Mouse (Mus musculus): Measurements from ENCODE around the gene Slc25a44. TPM values are rescaled to one million over a fixed set of nuclear protein-coding genes. Genes with fewer than 3 reads are reported as not detected.
"Not testable (repeated sequence)": the region's sequence is repeated elsewhere in the genome, so short reads cannot be mapped to it uniquely, and the experiment has no call there.

Slc25a44 gene
- total RNA-seq, 2 experiments from 2014 or later: 68.6 to 69.1 TPM

GRCm38 (mm10) chr3:88410645-88411031 is 14.3 kb downstream of the Slc25a44 start:
- DNase-seq: no peak

GRCm38 (mm10) chr3:88409741-88410644 is 14.9 kb downstream of the Slc25a44 start, which contains the start of gene Pmf1:
Pmf1 (minus strand) TSS chr3:88410331.
- DNase-seq: peak; percentile 88

- no peak for DNase-seq
Observed at GRCm38 (mm10) chr3:88408953-88409352, 16.0 kb downstream of the Slc25a44 start.

- no peak for DNase-seq
Observed at GRCm38 (mm10) chr3:88407529-88407928, 17.4 kb downstream of the Slc25a44 start.

GRCm38 (mm10) chr3:88407090-88407489 is 17.8 kb downstream of the Slc25a44 start:
- peak; percentile 48 to 53 for DNase-seq

- no peak for DNase-seq
Observed at GRCm38 (mm10) chr3:88403522-88404230, 21.3 kb downstream of the Slc25a44 start.

GRCm38 (mm10) chr3:88398666-88399065 is 26.3 kb downstream of the Slc25a44 start:
- no peak for DNase-seq

GRCm38 (mm10) chr3:88395742-88396141 is 29.2 kb downstream of the Slc25a44 start:
- DNase-seq: no peak

GRCm38 (mm10) chr3:88395288-88395687 is 29.7 kb downstream of the Slc25a44 start:
- no peak for DNase-seq

GRCm38 (mm10) chr3:88393776-88394375 is 31.1 kb downstream of the Slc25a44 start:
- DNase-seq: no peak

- DNase-seq: no peak
Observed at GRCm38 (mm10) chr3:88384364-88384763, 40.6 kb downstream of the Slc25a44 start, which contains the start of gene Bglap. Bglap (minus strand) TSS chr3:88384464.

- DNase-seq: not testable (repeated sequence)
Observed at GRCm38 (mm10) chr3:88382383-88382782, 42.6 kb downstream of the Slc25a44 start.

- not testable (repeated sequence) for DNase-seq
Observed at GRCm38 (mm10) chr3:88381389-88382315, 43.3 kb downstream of the Slc25a44 start.

- not testable (repeated sequence) for DNase-seq
Observed at GRCm38 (mm10) chr3:88378599-88378998, 46.3 kb downstream of the Slc25a44 start, which contains the start of gene Bglap2. Bglap2 (minus strand) TSS chr3:88378699.

GRCm38 (mm10) chr3:88376644-88377043 is 48.3 kb downstream of the Slc25a44 start:
- not testable (repeated sequence) for DNase-seq

- DNase-seq: not testable (repeated sequence)
Observed at GRCm38 (mm10) chr3:88375750-88376626, 49.0 kb downstream of the Slc25a44 start.

- not testable (repeated sequence) for DNase-seq
Observed at GRCm38 (mm10) chr3:88372643-88373042, 52.3 kb downstream of the Slc25a44 start, which contains the start of gene Bglap3. Bglap3 (minus strand) TSS chr3:88372743.

- DNase-seq: not testable (repeated sequence)
Observed at GRCm38 (mm10) chr3:88368511-88368910, 56.4 kb downstream of the Slc25a44 start.

- DNase-seq: not testable (repeated sequence)
Observed at GRCm38 (mm10) chr3:88367517-88367916, 57.4 kb downstream of the Slc25a44 start.

GRCm38 (mm10) chr3:88366830-88367428 is 58.0 kb downstream of the Slc25a44 start:
- peak; percentile 53 to 63 for DNase-seq

All from layer of hippocampus, postnatal 36 days (tissue).